Comparison of ENCODE assay signal across 7 mouse cellular contexts in the genomic region with DNA sequence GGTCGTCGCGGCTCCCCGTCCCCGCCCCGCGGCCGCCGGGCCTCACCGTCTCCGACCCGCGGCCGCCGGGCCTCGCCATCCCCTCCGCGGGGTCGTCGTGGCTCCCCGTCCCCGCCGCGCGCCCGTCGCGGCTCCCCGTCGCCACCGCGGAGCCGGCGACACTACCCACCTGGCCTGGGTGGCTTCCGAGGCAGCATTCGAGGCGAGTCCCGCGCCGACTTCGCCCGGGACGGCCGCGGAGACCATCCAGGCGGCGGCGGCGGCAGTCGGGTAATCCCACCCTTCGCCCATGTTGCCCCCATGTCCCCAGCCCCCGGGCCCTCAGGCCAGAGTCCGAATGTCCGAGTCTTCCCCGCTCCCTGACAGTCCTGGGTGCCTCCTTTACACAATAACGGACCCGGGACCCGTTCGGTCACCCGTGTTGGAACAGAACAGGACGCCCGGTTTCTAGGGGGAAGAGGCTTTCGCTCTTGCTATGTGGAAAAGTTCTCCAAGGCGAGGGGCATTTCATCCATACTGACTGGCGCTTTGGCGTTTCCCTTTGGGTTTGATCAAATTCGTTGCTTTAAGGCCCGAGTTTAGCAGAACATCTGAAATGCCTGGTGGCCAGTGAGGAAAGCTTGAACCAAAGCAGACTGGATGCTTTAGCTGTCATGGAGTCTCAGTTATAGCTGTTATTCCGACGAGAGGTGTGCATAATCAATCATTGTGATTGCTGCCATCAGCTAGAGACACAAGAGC. TPM values are rescaled to one million over a fixed set of nuclear protein-coding genes. Genes with fewer than 3 reads are reported as not detected.
DNase-seq lines count a peak whose midpoint lies in the region; ATAC-seq and TF ChIP-seq lines count a peak whose summit lies in the region.

No protein-coding gene starts in this region.

- no peak for TF ChIP-seq POLR2A in MEL (IDR thresholded peaks at IDR 0.05; ENCODE audit: control insufficient read depth in 1 of 2, insufficient read depth in 1 of 2, low read depth in 1 of 2, low read length in 2 of 2, poor library complexity in 1 of 2)

- no peaks in the 10 kb centered on the region for H3K27me3 ChIP-seq in MEL (ENCODE audit: control insufficient read depth in 1 of 2, insufficient read depth in 2 of 2, low read length in 2 of 2)
- no peaks in the 10 kb centered on the region for H3K27me3 ChIP-seq in forebrain, embryonic 11.5 days (ENCODE audit: control insufficient read depth, insufficient read depth, low read length)
- H3K27me3 ChIP-seq in hindbrain, embryonic 13.5 days: no peaks in the 10 kb centered on the region
- H3K27me3 ChIP-seq in limb, embryonic 13.5 days: no peaks in the 10 kb centered on the region
- no peaks in the 10 kb centered on the region for H3K27me3 ChIP-seq in midbrain, embryonic 16.5 days (ENCODE audit: control insufficient read depth, insufficient read depth, low read depth, low read length)
- H3K27me3 ChIP-seq in stomach, embryonic 16.5 days (ENCODE audit: control insufficient read depth, insufficient read depth, low read length): no peaks in the 10 kb centered on the region

- peaks cover 3 to 10% of the 10 kb centered on the region in 2 experiments; a peak in 3 of 4 replicates for H3K4me1 ChIP-seq in MEL (ENCODE audit: control insufficient read depth in 1 of 2, insufficient read depth in 2 of 2, low read length in 2 of 2)
- peaks cover 6% of the 10 kb centered on the region; the same call in 1 of the 2 replicates for H3K4me1 ChIP-seq in forebrain, embryonic 11.5 days (replicated peaks; ENCODE audit: control insufficient read depth, insufficient read depth, low read length)
- peaks cover 20% of the 10 kb centered on the region for H3K4me1 ChIP-seq in hindbrain, embryonic 13.5 days (replicated peaks)
- H3K4me1 ChIP-seq in limb, embryonic 13.5 days: peaks cover 17% of the 10 kb centered on the region
- H3K4me1 ChIP-seq in midbrain, embryonic 16.5 days (ENCODE audit: control insufficient read depth, insufficient read depth, low read length): peaks cover 17% of the 10 kb centered on the region
- H3K4me1 ChIP-seq in stomach, embryonic 16.5 days (ENCODE audit: control insufficient read depth, insufficient read depth, low read length): peaks cover 9% of the 10 kb centered on the region

- TF ChIP-seq RAD21 in MEL (IDR thresholded peaks at IDR 0.05; ENCODE audit: low read depth, low read length): no peak

- peak overlapping the region; percentile 97 for H3K9ac ChIP-seq in MEL (ENCODE audit: control insufficient read depth, low read depth, low read length, poor library complexity, severe bottlenecking)
- peak overlapping the region; percentile 92 for H3K9ac ChIP-seq in forebrain, embryonic 11.5 days (ENCODE audit: low read length)
- peak overlapping the region; percentile 98 for H3K9ac ChIP-seq in hindbrain, embryonic 13.5 days
- peak overlapping the region; percentile 96 for H3K9ac ChIP-seq in limb, embryonic 13.5 days
- peak overlapping the region; percentile 99 for H3K9ac ChIP-seq in midbrain, embryonic 16.5 days (ENCODE audit: low read depth, low read length)
- peak overlapping the region; percentile 96 for H3K9ac ChIP-seq in stomach, embryonic 16.5 days (ENCODE audit: low read length)

- H3K4me2 ChIP-seq in forebrain, embryonic 11.5 days (ENCODE audit: low read depth, low read length, severe bottlenecking): peak overlapping the region; percentile 91
- peak overlapping the region; percentile 87 for H3K4me2 ChIP-seq in hindbrain, embryonic 13.5 days
- peak overlapping the region; percentile 84 for H3K4me2 ChIP-seq in limb, embryonic 13.5 days (replicated peaks)
- H3K4me2 ChIP-seq in midbrain, embryonic 16.5 days (ENCODE audit: low read length): peak overlapping the region; percentile 59
- H3K4me2 ChIP-seq in stomach, embryonic 16.5 days (ENCODE audit: low read depth, low read length): peak overlapping the region; percentile 73

- peak overlapping the region; percentile 80 to 99 for H3K4me3 ChIP-seq in MEL (ENCODE audit: control insufficient read depth in 1 of 2, insufficient read depth in 1 of 2, low read depth in 2 of 2, low read length in 2 of 2)
- H3K4me3 ChIP-seq in forebrain, embryonic 11.5 days (ENCODE audit: low read depth, low read length): peak overlapping the region; percentile 92
- H3K4me3 ChIP-seq in hindbrain, embryonic 13.5 days: peak overlapping the region; percentile 94
- peak overlapping the region; percentile 94 for H3K4me3 ChIP-seq in limb, embryonic 13.5 days
- peak overlapping the region; percentile 94 for H3K4me3 ChIP-seq in midbrain, embryonic 16.5 days (ENCODE audit: low read depth, low read length)
- H3K4me3 ChIP-seq in stomach, embryonic 16.5 days (replicated peaks; ENCODE audit: low read length): peak overlapping the region; percentile 83

- ATAC-seq in forebrain, embryonic 11.5 days (replicated peaks; ENCODE audit: low FRiP score): peak; percentile 28
- peak; percentile 37; the same call in 1 of the 2 replicates for ATAC-seq in hindbrain, embryonic 13.5 days (ENCODE audit: low FRiP score)
- peak; percentile 2; the same call in 1 of the 2 replicates for ATAC-seq in limb, embryonic 13.5 days (ENCODE audit: low FRiP score, low read depth)
- ATAC-seq in midbrain, embryonic 16.5 days: peak; percentile 49
- ATAC-seq in stomach, embryonic 16.5 days (ENCODE audit: insufficient read depth, low FRiP score): no peak

- no peak for TF ChIP-seq EP300 in MEL (IDR thresholded peaks at IDR 0.05; ENCODE audit: low read depth in 1 of 2, low read length in 2 of 2)

- peaks cover 9% of the 10 kb centered on the region; the same call in 1 of the 2 replicates for H3K79me2 ChIP-seq in MEL (ENCODE audit: control insufficient read depth, insufficient read depth, low read length, poor library complexity)

- H3K36me3 ChIP-seq in MEL (ENCODE audit: control insufficient read depth in 1 of 2, insufficient read depth in 2 of 2, low read length in 2 of 2): peaks cover 2 to 10% of the 10 kb centered on the region in 2 experiments; a peak in 3 of 4 replicates
- H3K36me3 ChIP-seq in forebrain, embryonic 11.5 days (ENCODE audit: control insufficient read depth, insufficient read depth, low read length): peaks cover 3% of the 10 kb centered on the region; the same call in 1 of the 2 replicates
- peaks cover 19% of the 10 kb centered on the region for H3K36me3 ChIP-seq in hindbrain, embryonic 13.5 days
- H3K36me3 ChIP-seq in limb, embryonic 13.5 days: peaks cover 25% of the 10 kb centered on the region
- H3K36me3 ChIP-seq in midbrain, embryonic 16.5 days (ENCODE audit: control insufficient read depth, insufficient read depth, low read length): peaks cover 10% of the 10 kb centered on the region; the same call in 1 of the 2 replicates
- H3K36me3 ChIP-seq in stomach, embryonic 16.5 days (ENCODE audit: control insufficient read depth, insufficient read depth, low read length): no peaks in the 10 kb centered on the region

- no peak for TF ChIP-seq CTCF in MEL (IDR thresholded peaks at IDR 0.05 in 2 of 3, conservative IDR thresholded peaks at IDR 0.05 in 1 of 3; ENCODE audit: control insufficient read depth in 1 of 3, insufficient read depth in 1 of 3, low read depth in 2 of 3, low read length in 3 of 3, poor library complexity in 1 of 3, severe bottlenecking in 1 of 3)

- peak overlapping the region; percentile 66; the same call in 1 of the 2 replicates for H3K27ac ChIP-seq in MEL (ENCODE audit: control insufficient read depth, low read depth, low read length)
- peak overlapping the region; percentile 79 for H3K27ac ChIP-seq in forebrain, embryonic 11.5 days (ENCODE audit: low read depth, low read length)
- peak overlapping the region; percentile 97 for H3K27ac ChIP-seq in hindbrain, embryonic 13.5 days
- peak overlapping the region; percentile 88 for H3K27ac ChIP-seq in limb, embryonic 13.5 days
- H3K27ac ChIP-seq in midbrain, embryonic 16.5 days (ENCODE audit: low read length): peak overlapping the region; percentile 94
- peak overlapping the region; percentile 84 for H3K27ac ChIP-seq in stomach, embryonic 16.5 days (ENCODE audit: low read length)

- no peaks in the 10 kb centered on the region for H3K9me3 ChIP-seq in MEL (replicated peaks; ENCODE audit: insufficient read depth, low read length)
- H3K9me3 ChIP-seq in forebrain, embryonic 11.5 days (ENCODE audit: control insufficient read depth, low read length): no peaks in the 10 kb centered on the region
- no peaks in the 10 kb centered on the region for H3K9me3 ChIP-seq in hindbrain, embryonic 13.5 days
- H3K9me3 ChIP-seq in limb, embryonic 13.5 days: no peaks in the 10 kb centered on the region
- H3K9me3 ChIP-seq in midbrain, embryonic 16.5 days (replicated peaks; ENCODE audit: control insufficient read depth, low read length, poor library complexity, severe bottlenecking): no peaks in the 10 kb centered on the region
- no peaks in the 10 kb centered on the region for H3K9me3 ChIP-seq in stomach, embryonic 16.5 days (replicated peaks; ENCODE audit: control insufficient read depth, low read length)

- peak; percentile 55 for DNase-seq in MEL (ENCODE audit: low read depth, low spot score)
- DNase-seq in adrenal gland, postnatal 4 days (ENCODE audit: low spot score in 2 of 2): peak; percentile 4 to 6
- peak; percentile 75 for DNase-seq in forebrain, embryonic 11.5 days (ENCODE audit: low spot score)

- WGBS in forebrain, embryonic 11.5 days: under 1% methylated on average over 69 of the region's 70 CpGs
- under 1% methylated on average over 61 of the region's 70 CpGs for WGBS in hindbrain, embryonic 13.5 days
- WGBS in limb, embryonic 13.5 days: under 1% methylated on average over 55 of the region's 70 CpGs
- 0% methylated on average over 59 of the region's 70 CpGs for WGBS in midbrain, embryonic 16.5 days
- under 1% methylated on average over 67 of the region's 70 CpGs for WGBS in stomach, embryonic 16.5 days

RNA-seq across cellular contexts. Expression of a gene that starts 0.7 kb away (rescaled TPM):
- total RNA-seq in MEL (2012; rRNA removed): 7.9 and 8.1 TPM in 2 replicates
- 10 to 100 TPM; 21.3 to 36.8 TPM for polyA plus RNA-seq in MEL (2012; ENCODE audit: insufficient read depth in 1 of 2, insufficient read length in 2 of 2, low read depth in 1 of 2, low replicate concordance in 2 of 2, missing spikeins in 1 of 2)
- total RNA-seq in adrenal gland, postnatal 4 days (2021): 10 to 100 TPM; 39.6 to 40.9 TPM
- 16.4 and 17.0 TPM in 2 replicates for polyA plus RNA-seq in forebrain, embryonic 11.5 days (2014; fragmentation: Nextera tagmentation; extraction: Ambion mirVana)
- 18.0 and 19.1 TPM in 2 replicates for polyA plus RNA-seq in hindbrain, embryonic 13.5 days (2015; fragmentation: Nextera tagmentation; extraction: Ambion mirVana)
- polyA plus RNA-seq in limb, embryonic 13.5 days (2015; fragmentation: Nextera tagmentation; extraction: Ambion mirVana): 14.2 and 15.4 TPM in 2 replicates
- polyA plus RNA-seq in midbrain, embryonic 16.5 days (2015; fragmentation: Nextera tagmentation; extraction: Ambion mirVana): 15.2 and 17.5 TPM in 2 replicates
- 4.9 and 5.4 TPM in 2 replicates for polyA plus RNA-seq in stomach, embryonic 16.5 days (2015; fragmentation: Nextera tagmentation; extraction: Ambion mirVana)

RNA-seq across cellular contexts. Expression of a gene that starts 44.5 kb away (rescaled TPM):
- not detected in 2 replicates for total RNA-seq in MEL (2012; rRNA removed)
- polyA plus RNA-seq in MEL (2012; ENCODE audit: insufficient read depth in 1 of 2, insufficient read length in 2 of 2, low read depth in 1 of 2, low replicate concordance in 2 of 2, missing spikeins in 1 of 2): not detected
- 1 to 10 TPM; 1.6 to 2.0 TPM for total RNA-seq in adrenal gland, postnatal 4 days (2021)
- polyA plus RNA-seq in forebrain, embryonic 11.5 days (2014; fragmentation: Nextera tagmentation; extraction: Ambion mirVana): 0.28 and 0.52 TPM in 2 replicates
- 2.4 and 3.1 TPM in 2 replicates for polyA plus RNA-seq in hindbrain, embryonic 13.5 days (2015; fragmentation: Nextera tagmentation; extraction: Ambion mirVana)
- polyA plus RNA-seq in limb, embryonic 13.5 days (2015; fragmentation: Nextera tagmentation; extraction: Ambion mirVana): 0.97 and 1.6 TPM in 2 replicates
- polyA plus RNA-seq in midbrain, embryonic 16.5 days (2015; fragmentation: Nextera tagmentation; extraction: Ambion mirVana): 3.0 and 3.6 TPM in 2 replicates
- 1.5 and 1.8 TPM in 2 replicates for polyA plus RNA-seq in stomach, embryonic 16.5 days (2015; fragmentation: Nextera tagmentation; extraction: Ambion mirVana)

RNA-seq across cellular contexts. Expression of a gene that starts 54.0 kb away (rescaled TPM):
- total RNA-seq in MEL (2012; rRNA removed): not detected in 2 replicates
- polyA plus RNA-seq in MEL (2012; ENCODE audit: insufficient read depth in 1 of 2, insufficient read length in 2 of 2, low read depth in 1 of 2, low replicate concordance in 2 of 2, missing spikeins in 1 of 2): not detected
- total RNA-seq in adrenal gland, postnatal 4 days (2021): 1 to 10 TPM in 1 of 2 experiments, under 1 TPM in 1; 0.14 to 4.0 TPM
- not detected in 2 replicates for polyA plus RNA-seq in forebrain, embryonic 11.5 days (2014; fragmentation: Nextera tagmentation; extraction: Ambion mirVana)
- polyA plus RNA-seq in hindbrain, embryonic 13.5 days (2015; fragmentation: Nextera tagmentation; extraction: Ambion mirVana): not detected in 2 replicates
- 0.09 TPM in 1 of 2 replicates, not detected in the other for polyA plus RNA-seq in limb, embryonic 13.5 days (2015; fragmentation: Nextera tagmentation; extraction: Ambion mirVana)
- not detected in 2 replicates for polyA plus RNA-seq in midbrain, embryonic 16.5 days (2015; fragmentation: Nextera tagmentation; extraction: Ambion mirVana)
- not detected in 2 replicates for polyA plus RNA-seq in stomach, embryonic 16.5 days (2015; fragmentation: Nextera tagmentation; extraction: Ambion mirVana)

RNA-seq across cellular contexts. Expression of a gene that starts 56.1 kb away (rescaled TPM):
- total RNA-seq in MEL (2012; rRNA removed): 2.8 and 4.0 TPM in 2 replicates
- 1 to 10 TPM in 1 of 2 experiments, not detected in 1; 6.2 TPM for polyA plus RNA-seq in MEL (2012; ENCODE audit: insufficient read depth in 1 of 2, insufficient read length in 2 of 2, low read depth in 1 of 2, low replicate concordance in 2 of 2, missing spikeins in 1 of 2)
- total RNA-seq in adrenal gland, postnatal 4 days (2021): 10 to 100 TPM; 13.8 to 14.1 TPM
- 7.3 and 8.3 TPM in 2 replicates for polyA plus RNA-seq in forebrain, embryonic 11.5 days (2014; fragmentation: Nextera tagmentation; extraction: Ambion mirVana)
- 8.9 and 9.9 TPM in 2 replicates for polyA plus RNA-seq in hindbrain, embryonic 13.5 days (2015; fragmentation: Nextera tagmentation; extraction: Ambion mirVana)
- polyA plus RNA-seq in limb, embryonic 13.5 days (2015; fragmentation: Nextera tagmentation; extraction: Ambion mirVana): 7.5 and 7.6 TPM in 2 replicates
- 9.3 and 10.3 TPM in 2 replicates for polyA plus RNA-seq in midbrain, embryonic 16.5 days (2015; fragmentation: Nextera tagmentation; extraction: Ambion mirVana)
- polyA plus RNA-seq in stomach, embryonic 16.5 days (2015; fragmentation: Nextera tagmentation; extraction: Ambion mirVana): 6.6 and 6.7 TPM in 2 replicates

Comparison
In these comparisons a context has a peak if more than half of its experiments do, and no peak if none do; other contexts are left out.
1. DNase-seq: peak in every context shown above with its lines; median percentile 75 in forebrain, embryonic 11.5 days; 55 in MEL; 5 in adrenal gland, postnatal 4 days.